In the genomic region with DNA sequence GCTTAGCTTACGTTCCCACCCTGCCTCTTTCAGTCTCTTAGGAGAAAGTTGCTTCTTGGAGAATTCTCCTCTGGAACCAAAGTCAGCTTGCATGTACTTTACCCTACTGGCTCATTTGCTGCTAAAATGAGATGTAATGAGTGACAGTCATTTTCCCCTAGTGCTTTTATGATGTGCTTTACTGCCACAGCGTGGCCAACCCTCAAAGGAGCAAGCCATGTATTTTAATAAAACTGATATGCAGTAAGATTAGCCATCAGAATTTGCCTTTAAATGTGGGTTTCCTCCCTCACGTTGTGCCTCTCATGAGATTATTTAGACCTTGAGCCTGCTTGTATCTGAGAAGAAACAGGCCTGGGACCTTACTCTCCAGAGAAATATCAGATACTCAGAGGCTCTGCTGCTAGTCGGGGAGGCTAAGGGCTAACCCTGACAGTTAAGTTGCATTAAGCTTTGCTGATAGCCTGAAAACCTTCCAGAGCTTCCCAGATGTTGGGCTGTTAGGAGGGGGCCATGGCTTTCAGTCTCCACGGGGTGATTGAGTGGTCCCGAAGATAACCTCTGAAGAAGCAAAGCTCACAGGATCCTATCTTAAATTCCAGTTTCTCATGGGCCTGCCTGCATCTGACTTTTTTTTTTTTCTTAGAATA, we compare ENCODE assay signal across 14 mouse cellular contexts. TPM values are rescaled to one million over a fixed set of nuclear protein-coding genes. Genes with fewer than 3 reads are reported as not detected.
DNase-seq lines count a peak whose midpoint lies in the region; ATAC-seq and TF ChIP-seq lines count a peak whose summit lies in the region.
"Had no signal": no experiment of that assay in that cellular context is flagged by ENCODE, and none has a peak within 500 bp of the region (broad histone marks: within the 10 kb centered on the region; RNA-seq: fewer than 3 reads in every experiment).

No protein-coding gene starts in this region.

- H3K27ac ChIP-seq in kidney, postnatal 0 days: no peak overlapping the region
- peak overlapping the region; percentile 40; the same call in 1 of the 2 replicates for H3K27ac ChIP-seq in heart, embryonic 13.5 days (replicated peaks)
- H3K27ac ChIP-seq in liver, embryonic 16.5 days (ENCODE audit: low read length): no peak overlapping the region
- H3K27ac ChIP-seq: midbrain, embryonic 10.5 days; neural tube, embryonic 15.5 days had no signal

- H3K9ac ChIP-seq in kidney, postnatal 0 days (ENCODE audit: low read depth, low read length): no peak overlapping the region
- H3K9ac ChIP-seq in heart, embryonic 13.5 days: peak overlapping the region; percentile 34; the same call in 1 of the 2 replicates
- no peak overlapping the region for H3K9ac ChIP-seq in liver, embryonic 16.5 days (ENCODE audit: low read depth, low read length)
- H3K9ac ChIP-seq: neural tube, embryonic 15.5 days had no signal

- no peak overlapping the region for H3K4me2 ChIP-seq in kidney, postnatal 0 days (ENCODE audit: low read length)
- H3K4me2 ChIP-seq in heart, embryonic 13.5 days: peak overlapping the region; percentile 2; the same call in 1 of the 2 replicates
- H3K4me2 ChIP-seq in liver, embryonic 16.5 days (ENCODE audit: low read depth, low read length): no peak overlapping the region
- H3K4me2 ChIP-seq: neural tube, embryonic 15.5 days had no signal

- H3K4me1 ChIP-seq in kidney, postnatal 0 days (replicated peaks; ENCODE audit: insufficient read depth, low read length): peaks cover 18% of the 10 kb centered on the region; the same call in 1 of the 2 replicates
- H3K4me1 ChIP-seq in heart, embryonic 13.5 days: peaks cover 56% of the 10 kb centered on the region
- H3K4me1 ChIP-seq in liver, embryonic 16.5 days (ENCODE audit: control insufficient read depth, low read depth, low read length): peaks cover 3% of the 10 kb centered on the region
- H3K4me1 ChIP-seq: midbrain, embryonic 10.5 days had no signal

- TF ChIP-seq CTCF in kidney, postnatal 0 days (IDR thresholded peaks at IDR 0.05; ENCODE audit: low read depth): peak; percentile 63

- DNase-seq in kidney, postnatal 0 days (ENCODE audit: low spot score): peak; percentile 53
- DNase-seq in kidney, postnatal 25 days: no peak
- DNase-seq in c-Kit-positive CD71-positive TER-119-negative erythroid progenitor cells, embryonic 14.5 days (ENCODE audit: low read depth): peak; percentile 35
- no peak for DNase-seq in cerebellum, postnatal 36 days
- DNase-seq in thymus, postnatal 0 days (ENCODE audit: low spot score): no peak
- DNase-seq: adrenal gland, postnatal 25 days; cerebellum, postnatal 25 days; thymus, postnatal 36 days had no signal

- no peak for ATAC-seq in kidney, postnatal 0 days (replicated peaks; ENCODE audit: low FRiP score, low read depth)
- ATAC-seq in heart, embryonic 13.5 days (ENCODE audit: extremely low read depth, insufficient number of reproducible peaks, low FRiP score, low TSS enrichment): no peak
- peak; percentile 38; the same call in 1 of the 2 replicates for ATAC-seq in liver, embryonic 16.5 days (ENCODE audit: low read depth)
- ATAC-seq: forebrain, embryonic 14.5 days had no signal

- no peaks in the 10 kb centered on the region for H3K27me3 ChIP-seq in kidney, postnatal 0 days (ENCODE audit: insufficient read depth, low read length)
- H3K27me3 ChIP-seq in heart, embryonic 13.5 days (replicated peaks): no peaks in the 10 kb centered on the region
- H3K27me3 ChIP-seq in liver, embryonic 16.5 days (ENCODE audit: control insufficient read depth, insufficient read depth, low read depth, low read length): no peaks in the 10 kb centered on the region
- H3K27me3 ChIP-seq: neural tube, embryonic 15.5 days had no signal

- H3K36me3 ChIP-seq in kidney, postnatal 0 days (ENCODE audit: insufficient read depth, low read length): no peaks in the 10 kb centered on the region
- H3K36me3 ChIP-seq in heart, embryonic 13.5 days: peaks cover 4% of the 10 kb centered on the region; the same call in 1 of the 2 replicates
- H3K36me3 ChIP-seq in liver, embryonic 16.5 days (ENCODE audit: control insufficient read depth, insufficient read depth): no peaks in the 10 kb centered on the region
- H3K36me3 ChIP-seq: midbrain, embryonic 10.5 days; neural tube, embryonic 15.5 days had no signal

- H3K9me3 ChIP-seq in kidney, postnatal 0 days (replicated peaks; ENCODE audit: low read length): no peaks in the 10 kb centered on the region
- H3K9me3 ChIP-seq in heart, embryonic 13.5 days: no peaks in the 10 kb centered on the region
- H3K9me3 ChIP-seq in liver, embryonic 16.5 days (replicated peaks; ENCODE audit: control insufficient read depth, low read length): no peaks in the 10 kb centered on the region
- H3K9me3 ChIP-seq: midbrain, embryonic 10.5 days; neural tube, embryonic 15.5 days had no signal

- 58% methylated on average over 6 of the region's 6 CpGs for WGBS in kidney, postnatal 0 days
- 11% methylated on average over 6 of the region's 6 CpGs for WGBS in heart, embryonic 13.5 days
- whole genome bisulfite sequencing in liver, embryonic 16.5 days (ENCODE audit: insufficient replicate concordance): 28% methylated on average over 6 of the region's 6 CpGs

- H3K4me3 ChIP-seq in kidney, postnatal 0 days (replicated peaks; ENCODE audit: low read depth, low read length): no peak overlapping the region
- H3K4me3 ChIP-seq in heart, embryonic 13.5 days: no peak overlapping the region
- no peak overlapping the region for H3K4me3 ChIP-seq in liver, embryonic 16.5 days (ENCODE audit: low read depth, low read length)
- H3K4me3 ChIP-seq: midbrain, embryonic 10.5 days; neural tube, embryonic 15.5 days had no signal

RNA-seq across cellular contexts. Expression of a gene that starts 7.7 kb away (rescaled TPM):
- polyA plus RNA-seq in kidney, postnatal 0 days (2015; fragmentation: Nextera tagmentation; extraction: Ambion mirVana): 0.09 TPM in 1 of 2 replicates, not detected in the other
- polyA plus RNA-seq in heart, embryonic 13.5 days (2015; fragmentation: Nextera tagmentation; extraction: Ambion mirVana): 0.04 and 0.18 TPM in 2 replicates
- polyA plus RNA-seq in liver, embryonic 16.5 days (2015; fragmentation: Nextera tagmentation; extraction: Ambion mirVana): 0.04 TPM in 1 of 2 replicates, not detected in the other
- polyA plus RNA-seq in thymus, postnatal 0 days (2015; fragmentation: Nextera tagmentation; extraction: Ambion mirVana): not detected in 2 replicates
- polyA plus RNA-seq: forebrain, embryonic 14.5 days; limb, embryonic 11.5 days; neural tube, embryonic 15.5 days had no signal

Comparison
In these comparisons a context has a peak if more than half of its experiments do, and no peak if none do; other contexts are left out.
1. DNase-seq: peak in kidney, postnatal 0 days (single experiment) and c-Kit-positive CD71-positive TER-119-negative erythroid progenitor cells, embryonic 14.5 days (single experiment); none in kidney, postnatal 25 days (0 of 2), cerebellum, postnatal 36 days (0 of 2) and thymus, postnatal 0 days (single experiment).